Comparison of ENCODE assay signal across 13 mouse cellular contexts in the genomic region with DNA sequence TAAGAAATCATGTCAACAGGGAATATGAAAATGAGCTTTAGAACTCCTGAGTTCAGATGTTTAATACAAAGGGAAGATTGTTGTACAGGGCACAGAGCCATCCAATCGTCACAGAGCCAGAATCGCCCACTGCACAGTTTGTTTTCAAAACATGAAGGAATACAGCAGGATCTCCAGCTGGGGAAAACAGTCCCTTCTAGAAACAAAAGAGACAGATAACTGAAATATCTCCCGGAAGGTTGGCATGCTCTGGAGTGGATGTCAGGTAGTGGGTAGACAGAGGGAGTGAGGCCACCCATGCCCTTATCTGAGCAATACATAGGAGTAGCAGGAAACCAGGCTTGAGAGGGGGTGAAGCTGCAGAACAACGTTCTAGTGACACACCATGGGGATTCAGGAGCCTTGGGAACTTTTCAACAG.
DNase-seq lines count a peak whose midpoint lies in the region; ATAC-seq lines count a peak whose summit lies in the region.
"Had no signal": no experiment of that assay in that cellular context is flagged by ENCODE, and none has a peak within 500 bp of the region (broad histone marks: within the 10 kb centered on the region; RNA-seq: fewer than 3 reads in every experiment).

No protein-coding gene starts in this region.

- intact Hi-C loops in heart, postnatal 14 days (cut with DNase I) = no loop called here

- peak; percentile 17 for DNase-seq in lung, postnatal 10 days
- DNase-seq in lung, postnatal 25 days (ENCODE audit: low spot score) = no peak
- DNase-seq in heart, adult 18-20 months = peak; percentile 48 to 52
- DNase-seq in heart, postnatal 14 days = peak; percentile 42 to 58
- no peak for DNase-seq in spleen, postnatal 14 days (ENCODE audit: low spot score in 2 of 2)
- no peak for DNase-seq in frontal cortex, postnatal 14 days (ENCODE audit: low spot score in 2 of 2)
- DNase-seq: adrenal gland, adult 8-10 months; cerebellum, adult 11-12 months; gastrocnemius, postnatal 14 days; lung, postnatal 4 days; right cerebral cortex, postnatal 4 days; thymus, adult 2 months had no signal

- peak; percentile 65 for ATAC-seq in megakaryocyte progenitor cell, adult 5-6 weeks (replicated peaks; ENCODE audit: poor library complexity)

Comparison
In these comparisons a context has a peak if more than half of its experiments do, and no peak if none do; other contexts are left out.
1. DNase-seq: peak in lung, postnatal 10 days (single experiment), heart, adult 18-20 months (2 of 2) and heart, postnatal 14 days (2 of 2); none in lung, postnatal 25 days (single experiment), spleen, postnatal 14 days (0 of 2) and frontal cortex, postnatal 14 days (0 of 2).